ENCODE assay signal across 8 mouse cellular contexts in genomic region chr4:62660554-62660864, GRCm38 (mm10).
DNase-seq lines count a peak whose midpoint lies in the region; ATAC-seq and TF ChIP-seq lines count a peak whose summit lies in the region.

No protein-coding gene starts in this region.

- no peak for DNase-seq in layer of hippocampus, adult 2 months (ENCODE audit: low spot score in 2 of 2)
- DNase-seq in layer of hippocampus, adult 9-11 months, result no peak
- DNase-seq in mesoderm, embryonic 11.5 days (ENCODE audit: low read depth, low spot score), result peak; percentile 86
- DNase-seq in testis, postnatal 10 days (ENCODE audit: low spot score), result no peak
- DNase-seq in adrenal gland, adult 8-10 months, result no peak

- no peak for TF ChIP-seq CTCF in layer of hippocampus, adult 2 months (conservative IDR thresholded peaks at IDR 0.05)

- H3K36me3 ChIP-seq in embryonic facial prominence, embryonic 12.5 days, result no peaks in the 10 kb centered on the region
- no peaks in the 10 kb centered on the region for H3K36me3 ChIP-seq in hindbrain, embryonic 16.5 days (ENCODE audit: control insufficient read depth, insufficient read depth, low read length)

- peaks cover 47% of the 10 kb centered on the region for H3K4me1 ChIP-seq in embryonic facial prominence, embryonic 12.5 days
- peaks cover 24% of the 10 kb centered on the region for H3K4me1 ChIP-seq in hindbrain, embryonic 16.5 days (ENCODE audit: control insufficient read depth, insufficient read depth, low read depth, low read length)

- ATAC-seq in embryonic facial prominence, embryonic 12.5 days (ENCODE audit: insufficient number of reproducible peaks, insufficient read depth, low FRiP score, low TSS enrichment), result peak; percentile 83
- ATAC-seq in hindbrain, embryonic 16.5 days, result peak; percentile 72
- ATAC-seq in megakaryocyte-erythroid progenitor cell, adult 5-6 weeks (replicated peaks; ENCODE audit: low FRiP score, low TSS enrichment, poor library complexity, severe bottlenecking), result no peak

- no peak overlapping the region for H3K9ac ChIP-seq in embryonic facial prominence, embryonic 12.5 days
- H3K9ac ChIP-seq in hindbrain, embryonic 16.5 days (ENCODE audit: low read depth, low read length), result no peak overlapping the region

- WGBS in embryonic facial prominence, embryonic 12.5 days, result 0% methylated on average over 3 of the region's 3 CpGs
- WGBS in hindbrain, embryonic 16.5 days, result 3% methylated on average over 3 of the region's 3 CpGs

- H3K4me3 ChIP-seq in layer of hippocampus, adult 2 months, result no peak overlapping the region
- H3K4me3 ChIP-seq in embryonic facial prominence, embryonic 12.5 days, result no peak overlapping the region
- H3K4me3 ChIP-seq in hindbrain, embryonic 16.5 days (ENCODE audit: low read length), result no peak overlapping the region

- no peaks in the 10 kb centered on the region for H3K27me3 ChIP-seq in embryonic facial prominence, embryonic 12.5 days
- no peaks in the 10 kb centered on the region for H3K27me3 ChIP-seq in hindbrain, embryonic 16.5 days (replicated peaks; ENCODE audit: control insufficient read depth, insufficient read depth, low read length)

- H3K27ac ChIP-seq in layer of hippocampus, adult 2 months, result peak overlapping the region; percentile 65
- peak overlapping the region; percentile 91 for H3K27ac ChIP-seq in embryonic facial prominence, embryonic 12.5 days
- H3K27ac ChIP-seq in hindbrain, embryonic 16.5 days (ENCODE audit: low read depth, low read length), result no peak overlapping the region

- H3K9me3 ChIP-seq in embryonic facial prominence, embryonic 12.5 days, result no peaks in the 10 kb centered on the region
- H3K9me3 ChIP-seq in hindbrain, embryonic 16.5 days (ENCODE audit: control insufficient read depth, low read length), result no peaks in the 10 kb centered on the region

- peak overlapping the region; percentile 35 for H3K4me2 ChIP-seq in embryonic facial prominence, embryonic 12.5 days (replicated peaks)
- no peak overlapping the region for H3K4me2 ChIP-seq in hindbrain, embryonic 16.5 days (ENCODE audit: low read length)
